Mouse (Mus musculus) frontal cortex, adult 2 months (tissue): ENCODE measurements around the gene Lzts2. TPM values are rescaled to one million over a fixed set of nuclear protein-coding genes. Genes with fewer than 3 reads are reported as not detected.

Experiments used
- DNase-seq, 2 experiments: peaks; one replicate each; pipeline ENCODE4 v3.0.0; 2022; ENCODE audit warnings: low spot score in 1 of 2; ENCODE audit errors: extremely low spot score in 1 of 2
- polyA plus RNA-seq: library from polyadenylated mRNA; depleted of rRNA; stranded (reverse); fragments of >200 nt; gene quantifications from 2 replicates; pipeline ENCODE4 v1.2.3, GENCODE M21; 2012; rRNA removed

Lzts2 gene
- polyA plus RNA-seq, 1 experiment = 34.7 TPM

DNA sequence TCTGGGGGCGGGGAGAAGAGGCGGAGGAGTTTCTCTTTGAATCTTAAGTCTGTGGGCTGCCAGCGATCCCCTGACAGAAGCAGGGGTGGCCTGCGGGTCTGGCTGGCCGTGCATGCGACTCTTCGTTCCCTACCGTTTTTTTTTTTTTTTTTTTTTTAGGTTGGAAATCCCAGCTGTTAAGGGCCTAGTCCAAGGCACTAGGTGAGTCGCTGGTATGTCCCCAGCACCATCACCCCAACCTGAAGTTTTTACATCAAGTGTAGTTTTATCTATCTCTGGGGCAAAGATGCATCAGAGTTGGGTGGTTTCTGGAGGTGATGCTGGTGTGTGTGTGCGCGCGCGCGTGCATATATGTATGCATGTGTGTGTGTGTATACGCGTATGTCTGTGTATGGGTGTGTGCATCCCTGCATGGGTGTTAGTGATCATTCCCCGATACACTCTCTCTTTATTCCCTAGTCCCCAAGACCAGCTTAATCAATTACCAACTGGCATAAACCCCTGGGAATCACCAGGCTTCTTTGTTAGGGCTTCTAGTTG, 61.9 kb downstream of the Lzts2 start:
- DNase-seq = no peak

Other genes with a start within 250 kb of the Lzts2 start
- 39.7 and 46.4 TPM in 2 replicates for gene Slf2, start 83.3 kb upstream of the Lzts2 start, polyA plus RNA-seq
- 52.4 and 53.9 TPM in 2 replicates for gene Sema4g, start 25.3 kb upstream of the Lzts2 start, polyA plus RNA-seq
- gene Twnk, start 8.8 kb upstream of the Lzts2 start, polyA plus RNA-seq = 10.2 and 11.3 TPM in 2 replicates
- gene Mrpl43, start 8.0 kb upstream of the Lzts2 start, polyA plus RNA-seq = 73.3 and 80.2 TPM in 2 replicates
- 7.6 and 7.7 TPM in 2 replicates for gene Pdzd7, start 31.3 kb downstream of the Lzts2 start, polyA plus RNA-seq
- 103 and 108 TPM in 2 replicates for gene Sfxn3, start 33.1 kb downstream of the Lzts2 start, polyA plus RNA-seq
- gene Kazald1, start 60.8 kb downstream of the Lzts2 start, polyA plus RNA-seq = 4.3 and 5.3 TPM in 2 replicates
- gene Tlx1, start 136.3 kb downstream of the Lzts2 start, polyA plus RNA-seq = not detected in 2 replicates
- not detected in 2 replicates for gene Lbx1, start 221.4 kb downstream of the Lzts2 start, polyA plus RNA-seq